Mouse (Mus musculus) cerebellum, adult 9-10 months (tissue): ENCODE data around the gene Dzank1.

ENCODE experiments used
- DNase-seq: peaks from one replicate; pipeline ENCODE4 v3.0.0; 2022

The Dzank1 gene

DNA sequence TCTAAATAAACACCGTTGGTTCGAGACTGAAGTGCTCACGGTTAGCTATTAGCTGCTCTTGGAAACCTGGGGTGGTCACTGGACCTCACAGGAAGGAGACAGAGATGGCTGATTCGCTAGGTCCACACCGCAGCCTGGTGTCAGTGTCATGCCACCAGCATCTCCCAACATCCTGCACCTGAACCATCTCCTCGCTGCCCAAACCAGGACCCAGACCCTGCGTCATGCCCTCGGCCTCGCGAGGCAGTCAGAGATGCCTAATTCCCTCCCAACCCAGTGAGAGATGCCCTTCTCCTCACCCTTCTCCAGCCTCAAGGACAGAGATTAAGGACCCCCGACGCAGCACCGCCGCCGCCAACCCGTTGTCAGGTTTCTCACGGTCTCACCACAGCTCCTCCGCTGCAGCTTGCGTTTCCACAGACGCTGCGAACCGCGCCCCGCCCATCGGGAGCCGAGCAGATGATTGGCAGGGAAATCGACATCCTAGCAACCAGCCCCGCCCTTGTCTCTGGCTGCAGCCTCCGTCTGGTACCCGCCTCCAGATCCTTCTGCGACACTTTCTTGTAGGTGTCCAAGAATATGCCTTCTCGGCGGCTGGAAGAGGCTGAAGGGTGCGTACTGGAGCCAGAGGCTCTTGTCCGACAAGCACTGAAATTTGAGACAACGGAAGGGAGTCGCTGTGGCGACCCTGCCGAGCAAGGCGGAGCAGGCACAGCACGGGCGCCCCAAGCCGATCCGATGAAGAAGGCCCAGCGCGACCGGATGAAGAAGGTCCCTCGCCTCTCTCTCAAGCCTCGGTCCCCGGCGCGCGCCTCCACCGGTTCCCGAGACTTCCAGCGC is at the start of gene Dzank1, which contains the start of gene Polr3f:
Gene Dzank1, minus strand, starts transcription at position 434 of the 840 bp plus-strand sequence.
Gene Polr3f, plus strand, starts transcription at position 738 of the 840 bp plus-strand sequence.
- DNase-seq: peak; percentile 98

DNA sequence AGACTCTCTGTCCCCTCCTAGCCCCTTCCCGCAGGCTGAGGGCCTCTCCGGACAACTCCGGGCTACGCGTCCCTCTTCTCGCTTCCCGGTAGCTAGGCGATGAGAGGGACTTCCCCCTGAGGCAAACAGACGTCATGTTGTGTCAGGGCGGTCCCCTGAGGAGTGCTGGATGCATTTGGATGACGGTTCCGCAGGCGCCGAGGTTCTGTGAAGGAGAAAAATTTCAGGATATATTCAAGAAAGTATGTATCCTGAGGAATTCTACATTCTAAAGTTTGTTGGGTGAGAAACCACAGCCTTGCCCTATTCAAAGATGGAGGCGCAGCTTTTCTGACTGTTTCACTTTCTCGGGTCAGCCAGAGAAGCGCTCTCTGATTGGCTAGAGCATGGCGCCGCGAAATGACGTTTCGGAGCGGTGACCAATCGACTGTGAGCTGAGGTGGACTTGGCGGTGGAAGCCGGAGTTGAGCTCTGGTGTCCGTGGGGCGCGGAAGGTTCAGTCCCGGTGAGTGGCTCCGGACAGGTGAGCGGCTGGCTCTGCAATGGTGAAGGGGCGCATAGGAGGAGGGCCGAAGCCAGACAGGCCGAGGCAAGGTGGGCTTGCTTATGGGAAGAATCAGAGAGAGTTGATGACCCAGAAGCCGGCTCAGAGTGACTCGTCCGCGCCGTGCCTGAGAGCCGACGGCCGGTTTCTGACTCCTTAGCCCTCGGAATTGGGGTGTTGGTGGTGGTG is 28.8 kb upstream of the Dzank1 start, which contains the start of gene Sec23b:
Gene Sec23b, plus strand, starts transcription at position 410 of the 733 bp plus-strand sequence.
- peak; percentile 97 for DNase-seq

DNA sequence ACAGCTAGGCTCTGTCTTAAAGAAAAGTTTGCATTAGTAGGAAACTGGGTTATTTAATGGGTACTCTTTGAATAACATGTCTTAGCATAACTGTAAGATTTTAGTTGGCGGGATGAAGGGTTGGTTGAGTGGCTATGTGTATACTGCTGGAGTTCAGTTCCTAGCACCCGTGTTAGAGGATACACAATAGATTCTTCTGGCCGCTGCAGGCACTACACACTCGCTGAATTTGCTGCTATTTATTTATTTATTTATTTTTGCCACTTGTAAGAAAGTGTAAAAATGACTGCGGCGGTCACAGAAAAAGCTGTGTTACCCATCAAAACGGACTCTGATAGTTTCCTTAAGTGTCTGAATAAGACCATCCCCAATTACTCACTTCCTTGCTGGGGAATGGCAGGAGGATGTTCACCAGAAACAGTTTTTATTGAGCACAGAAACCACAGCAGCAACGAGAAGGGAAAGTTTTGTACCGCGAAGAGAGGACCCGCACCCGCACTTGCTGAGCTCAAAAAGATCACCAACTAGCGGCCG is 28.1 kb upstream of the Dzank1 start:
- peak; percentile 26 for DNase-seq

DNA sequence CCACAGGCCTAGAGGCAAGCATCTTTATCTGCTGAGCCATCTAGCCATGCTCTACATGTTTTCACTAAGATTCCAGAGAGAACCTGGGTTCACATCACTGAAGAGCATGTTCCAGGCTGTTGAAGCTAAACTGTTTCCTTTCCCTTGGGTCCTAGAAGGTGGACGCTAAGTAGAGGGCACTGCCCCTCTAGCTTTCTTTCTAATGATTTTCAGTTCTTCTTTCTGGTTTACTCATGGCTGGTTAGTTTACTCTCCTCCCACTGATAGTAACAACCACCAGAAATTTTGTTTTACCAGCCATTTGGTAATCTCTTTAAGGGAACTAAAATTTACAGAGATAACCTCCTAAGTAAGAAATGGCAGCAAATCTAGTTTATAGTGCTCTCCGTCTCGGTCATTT is 26.7 kb upstream of the Dzank1 start:
- DNase-seq: no peak

DNA sequence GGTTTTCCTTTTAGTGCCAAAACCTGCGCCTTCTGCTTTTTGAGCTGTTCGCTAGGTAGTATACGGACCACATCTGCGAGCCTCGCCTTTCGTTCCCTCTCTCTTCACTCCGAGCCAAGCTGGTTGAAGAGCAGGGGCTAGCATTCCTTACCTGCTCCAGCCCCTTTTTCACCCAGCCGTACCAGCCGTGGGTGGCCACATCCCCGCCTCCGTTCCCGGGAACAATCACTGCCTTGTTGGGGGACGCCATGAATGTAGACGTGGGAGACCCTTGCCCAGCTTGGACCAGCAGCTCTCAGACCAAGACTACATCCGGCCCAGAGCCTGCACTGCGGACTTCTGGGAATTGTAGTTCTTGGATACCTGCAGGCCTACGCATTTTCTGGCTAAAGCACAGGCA is 23.3 kb upstream of the Dzank1 start, which contains the start of gene Rbbp9:
Gene Rbbp9, minus strand, starts transcription at position 341 of the 400 bp plus-strand sequence.
- peak; percentile 75 for DNase-seq

DNA sequence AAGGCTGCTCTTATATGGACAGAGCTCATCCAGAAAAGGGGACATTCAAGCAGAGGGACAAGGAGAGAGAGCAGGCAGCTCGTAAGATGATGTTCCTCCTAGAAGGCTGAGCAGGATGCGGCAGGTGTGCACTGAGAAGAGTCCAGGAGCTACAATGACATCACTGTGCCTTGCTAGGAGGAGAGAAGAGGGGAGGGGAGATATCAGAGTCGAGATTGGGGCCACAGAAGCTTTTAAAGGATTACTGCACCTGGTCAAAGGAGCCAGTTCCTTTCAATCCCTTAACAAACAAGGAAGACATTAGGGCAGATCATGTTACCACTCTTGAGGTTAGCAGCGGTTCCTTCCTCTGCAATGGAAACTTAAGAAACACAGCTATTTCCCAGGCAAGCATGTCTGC is 20.3 kb upstream of the Dzank1 start:
- no peak for DNase-seq

DNA sequence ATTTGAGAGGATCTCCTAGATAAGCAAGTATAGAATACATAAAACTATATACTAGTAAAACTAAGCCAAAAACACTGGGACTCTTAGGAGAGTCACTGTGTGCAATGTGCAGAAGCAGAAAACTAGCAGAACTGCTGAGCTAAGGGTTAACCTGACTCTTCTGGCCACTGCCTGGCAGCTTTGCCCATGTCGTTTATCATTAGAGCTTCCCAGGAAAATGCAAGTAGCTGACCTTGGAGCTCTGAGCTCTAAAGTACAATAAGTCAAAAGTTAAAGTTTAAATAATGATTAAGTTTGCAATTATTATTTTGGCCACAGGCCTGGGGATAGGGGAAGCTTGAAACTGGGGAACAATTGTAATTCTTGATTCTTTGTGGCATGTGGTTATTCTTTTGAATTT is 18.3 kb upstream of the Dzank1 start:
- DNase-seq: no peak

DNA sequence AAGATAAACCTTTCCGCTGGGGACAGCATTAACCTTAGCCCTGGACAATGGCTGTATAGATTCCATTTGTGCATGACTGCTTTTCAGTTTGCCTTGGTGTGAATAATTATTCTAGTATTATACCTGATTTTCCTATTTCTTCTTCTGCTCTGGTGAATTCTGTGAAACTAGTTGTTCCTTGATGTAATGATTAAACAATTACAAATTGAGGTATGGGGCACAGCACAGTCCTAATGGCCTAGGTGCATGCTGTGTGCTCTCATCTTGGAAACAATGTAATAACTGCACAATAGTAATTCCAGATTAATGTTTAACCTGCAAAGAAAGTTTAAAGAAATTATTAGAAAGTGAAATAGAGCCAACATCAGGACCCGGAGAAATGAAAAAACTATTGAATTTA is 17.8 kb upstream of the Dzank1 start:
- no peak for DNase-seq

DNA sequence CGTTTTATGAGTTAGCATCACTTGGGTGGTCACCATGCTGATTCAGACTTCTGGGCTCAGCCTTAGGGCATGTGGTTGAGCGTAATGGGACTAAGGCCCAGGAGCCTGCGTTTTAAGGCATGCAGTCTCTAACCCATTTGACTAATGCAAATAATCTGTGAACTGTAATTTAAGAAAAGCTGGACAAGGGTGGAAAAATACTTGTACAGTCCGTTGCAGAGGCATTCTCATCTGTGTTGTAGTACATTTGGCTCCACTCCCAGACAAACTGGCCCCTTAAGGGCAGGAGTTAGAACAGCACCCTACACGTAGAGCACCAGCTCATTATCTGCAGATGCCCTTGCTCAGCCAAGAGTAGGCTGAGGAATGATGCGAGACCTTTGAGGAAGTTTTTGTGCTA is 17.4 kb upstream of the Dzank1 start:
- DNase-seq: no peak

DNA sequence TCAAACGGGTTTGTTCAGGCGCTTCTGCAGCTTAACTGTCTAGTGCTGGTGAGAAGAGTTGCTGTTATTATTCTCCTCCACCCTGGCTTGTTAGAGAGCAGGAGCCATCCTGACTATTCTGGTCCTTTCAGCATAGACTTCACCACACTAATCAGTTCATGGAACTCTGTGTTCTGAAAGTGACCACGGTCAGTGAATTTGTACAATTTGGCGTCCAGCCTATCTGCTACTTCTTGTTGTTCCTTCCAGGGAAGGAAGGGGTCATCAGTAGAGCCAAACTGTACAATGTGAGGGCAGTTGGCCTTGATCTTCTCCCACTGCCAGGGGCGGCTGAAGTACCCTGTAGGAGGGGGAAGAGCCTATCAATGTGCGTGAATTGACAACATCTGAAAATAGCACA is 16.5 kb upstream of the Dzank1 start:
- DNase-seq: no peak

DNA sequence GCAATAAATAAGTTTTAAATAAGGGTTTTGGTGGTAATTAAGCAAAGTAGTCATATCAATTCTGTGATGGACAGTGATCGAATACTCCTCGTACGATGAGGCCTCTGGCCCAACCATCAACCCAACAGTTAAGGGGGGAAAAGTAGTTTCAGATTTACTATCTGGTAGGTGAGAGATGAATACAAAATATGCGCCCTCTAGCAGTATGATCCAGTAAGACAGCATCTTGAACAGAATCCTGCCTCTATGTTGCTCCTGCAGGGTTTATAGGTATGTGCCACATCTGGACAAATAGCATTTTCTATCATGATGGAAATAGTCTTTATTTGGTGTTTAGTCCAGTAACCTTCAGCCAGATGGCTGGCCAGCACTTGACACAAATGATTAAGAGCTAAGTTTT is 14.0 kb upstream of the Dzank1 start:
- DNase-seq: no peak

DNA sequence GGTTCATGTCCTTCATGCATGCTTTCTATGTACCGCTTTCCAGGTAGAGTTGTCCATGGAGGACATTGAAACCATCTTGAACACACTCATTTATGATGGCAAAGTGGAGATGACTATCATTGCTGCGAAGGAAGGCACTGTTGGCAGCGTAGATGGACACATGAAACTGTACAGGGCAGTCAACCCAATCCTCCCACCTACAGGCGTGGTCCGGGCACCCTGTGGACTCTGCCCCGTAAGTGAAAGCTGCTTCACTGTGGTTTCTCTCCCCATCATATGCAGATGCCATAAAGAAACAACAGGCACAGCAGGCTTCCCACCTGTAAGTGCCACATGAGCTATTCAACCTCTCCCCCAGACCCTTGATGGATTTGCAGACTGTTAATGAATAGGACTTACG is 9.9 kb upstream of the Dzank1 start:
- no peak for DNase-seq

DNA sequence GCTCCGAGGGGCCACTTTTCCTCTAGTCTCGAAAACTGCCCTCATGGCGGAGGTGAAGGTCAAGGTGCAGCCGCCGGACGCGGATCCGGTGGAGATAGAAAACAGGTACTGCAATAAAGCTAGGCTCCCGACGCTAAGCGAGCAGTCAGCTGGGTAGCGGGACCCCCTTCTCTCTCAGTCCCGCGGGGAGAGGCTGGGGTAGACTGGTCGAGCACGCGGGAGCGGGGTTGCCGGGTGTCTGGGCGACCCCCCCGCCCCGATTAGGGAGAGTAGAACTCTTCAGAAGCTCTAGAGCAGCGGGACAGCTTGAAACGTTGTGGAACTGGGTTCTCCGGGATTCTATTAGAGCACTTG is 584 bp upstream of the Dzank1 start:
- no peak for DNase-seq

DNA sequence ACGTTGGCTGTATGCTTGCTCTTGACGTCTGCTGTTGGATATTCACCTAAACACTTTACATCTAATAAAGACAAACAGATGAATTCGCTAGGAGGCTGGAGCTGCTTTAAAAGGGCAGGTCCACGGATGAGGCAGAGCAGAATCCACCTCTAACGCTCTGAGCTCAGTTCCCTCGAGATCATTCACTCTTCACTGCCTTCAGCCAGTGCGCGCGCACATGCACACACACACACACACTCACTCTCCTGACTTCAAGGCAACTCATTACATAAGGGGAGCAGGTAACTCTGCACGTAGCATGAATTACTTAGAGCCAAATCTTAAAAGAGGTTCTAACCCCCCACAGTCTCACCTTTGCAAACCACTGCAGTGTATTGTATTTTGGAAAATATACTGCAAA is 1.4 kb downstream of the Dzank1 start:
- peak; percentile 47 for DNase-seq

DNA sequence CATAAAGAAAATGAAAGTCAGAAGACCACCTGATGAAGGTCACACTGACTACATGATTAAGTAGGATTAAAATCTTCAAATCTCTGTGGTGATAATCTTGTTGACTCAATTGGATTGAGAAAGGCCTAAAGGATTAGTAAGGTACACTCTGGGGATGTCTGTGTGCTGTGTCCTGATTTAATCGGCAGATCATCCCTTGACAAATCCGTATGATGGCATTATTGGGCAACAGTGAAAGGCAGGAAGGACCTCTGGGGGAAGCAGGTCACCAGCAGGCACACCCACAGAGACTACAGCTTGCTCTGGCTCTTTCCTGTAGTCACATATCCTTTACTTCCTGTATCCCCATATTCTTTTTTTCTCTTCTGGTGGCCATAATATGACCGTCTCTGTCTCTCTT is 7.4 kb downstream of the Dzank1 start:
- no peak for DNase-seq

DNA sequence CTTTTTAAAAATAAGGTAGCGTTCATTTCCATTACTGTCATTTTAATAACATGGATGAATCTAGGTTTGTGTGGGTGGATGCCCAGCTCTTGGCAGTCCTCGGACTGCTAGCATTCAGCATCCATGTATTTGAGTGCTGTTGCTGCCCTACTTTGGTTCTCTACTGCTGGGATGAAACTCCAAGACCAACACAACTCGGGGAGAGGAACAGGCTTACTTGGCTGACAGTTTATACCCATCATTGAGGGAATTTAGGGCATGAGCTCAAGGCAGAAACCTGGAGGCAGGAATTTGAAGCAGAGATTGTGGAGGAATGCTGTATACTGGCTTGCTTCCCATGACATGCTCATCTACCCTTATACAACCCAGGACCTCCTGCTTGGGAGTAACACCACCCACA is 12.6 kb downstream of the Dzank1 start:
- DNase-seq: no peak

DNA sequence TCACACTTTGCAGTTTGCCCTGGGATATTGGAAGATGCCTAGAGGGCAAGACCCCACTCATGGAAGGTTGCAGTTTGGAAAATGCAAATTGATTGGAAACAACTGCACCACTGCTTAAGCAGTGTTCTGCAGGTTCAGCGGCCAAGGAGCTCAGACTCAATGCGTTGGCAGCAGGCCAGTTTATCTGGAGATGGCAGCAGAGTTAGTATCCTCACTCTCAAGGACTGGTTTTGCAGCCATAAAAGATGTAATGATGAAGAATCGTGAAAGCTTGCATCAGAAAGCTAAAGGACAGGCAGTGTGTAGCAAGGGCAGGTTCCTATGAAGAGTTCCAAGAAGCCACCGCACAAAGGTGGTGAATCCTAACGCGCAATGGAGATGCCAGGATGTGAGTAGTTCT is 25.1 kb downstream of the Dzank1 start:
- no peak for DNase-seq

DNA sequence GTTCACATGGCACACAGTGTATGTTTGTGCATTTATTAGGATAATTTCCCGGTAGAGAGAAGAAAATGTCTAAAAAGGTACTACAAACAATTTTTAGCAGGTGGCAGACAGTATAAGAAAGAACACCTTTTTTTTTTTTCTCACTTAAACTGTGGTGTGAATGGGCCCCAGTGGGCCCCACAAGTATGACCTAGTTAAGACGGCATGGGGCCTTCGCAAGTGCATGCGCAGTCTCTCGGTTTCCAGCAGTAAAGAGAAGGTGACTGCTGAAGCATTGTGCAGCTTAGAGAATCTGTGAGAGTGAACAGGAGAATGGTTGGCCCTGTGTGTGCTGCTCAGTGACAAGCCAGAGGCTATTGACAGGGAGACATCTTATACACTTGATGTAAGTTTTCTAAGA is 37.9 kb downstream of the Dzank1 start:
- DNase-seq: no peak

DNA sequence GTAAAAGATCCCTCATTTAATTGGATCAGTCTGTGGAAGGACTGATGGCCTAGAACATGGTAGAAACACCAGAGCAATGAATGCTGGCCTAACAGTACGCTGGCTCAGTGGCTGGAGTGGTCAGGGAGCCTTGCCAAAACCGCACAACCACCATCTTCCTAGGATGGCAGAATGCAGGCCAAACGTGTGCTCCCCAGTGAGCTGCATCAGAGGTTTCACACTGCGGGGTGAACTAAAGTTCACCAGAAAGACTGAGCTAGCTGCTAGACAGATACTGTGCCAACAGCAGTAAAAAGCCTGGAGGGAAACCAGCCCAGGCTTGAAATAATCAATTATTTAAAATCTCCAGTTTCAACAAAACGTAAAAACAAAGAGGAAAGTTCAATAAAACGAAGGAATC is 39.7 kb downstream of the Dzank1 start:
- no peak for DNase-seq

DNA sequence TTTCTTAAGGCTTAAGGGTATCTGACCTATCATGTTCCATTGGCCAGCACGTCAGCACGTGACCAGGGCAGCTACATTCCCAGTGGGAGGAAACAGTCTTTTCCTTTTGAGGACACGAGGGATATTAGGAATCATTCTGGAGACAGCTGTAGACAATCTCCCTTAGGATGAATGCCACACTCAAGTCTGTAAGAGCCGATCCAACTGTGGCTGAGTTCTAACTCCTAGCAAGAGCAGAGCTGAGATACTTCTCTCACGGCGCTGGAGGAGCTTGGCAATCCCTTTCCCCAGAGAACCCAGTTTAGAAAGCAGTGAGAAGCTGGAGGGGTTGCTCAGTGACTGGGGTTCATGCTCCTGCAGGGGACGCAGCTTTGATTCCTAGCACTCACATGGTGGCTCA is 41.8 kb downstream of the Dzank1 start:
- DNase-seq: no peak

DNA sequence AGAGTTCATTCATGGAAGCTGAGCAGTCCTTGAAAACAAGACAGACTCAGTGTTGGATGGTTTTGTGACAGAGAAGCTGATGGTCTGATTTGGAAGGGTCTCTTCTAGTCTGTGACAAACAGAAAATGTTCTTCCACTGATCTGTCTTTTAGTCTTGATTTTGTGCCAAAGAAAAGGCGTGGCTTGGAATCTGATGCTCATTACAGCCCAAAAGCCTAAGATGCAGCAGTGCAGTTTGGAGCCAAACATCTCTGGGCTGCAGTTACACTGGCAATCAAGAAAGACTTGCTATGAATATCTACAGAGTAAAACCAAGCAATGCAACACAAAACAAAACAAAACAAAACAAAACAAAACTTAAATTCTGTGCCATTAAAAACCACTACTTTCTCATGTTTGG is 43.1 kb downstream of the Dzank1 start:
- DNase-seq: no peak

DNA sequence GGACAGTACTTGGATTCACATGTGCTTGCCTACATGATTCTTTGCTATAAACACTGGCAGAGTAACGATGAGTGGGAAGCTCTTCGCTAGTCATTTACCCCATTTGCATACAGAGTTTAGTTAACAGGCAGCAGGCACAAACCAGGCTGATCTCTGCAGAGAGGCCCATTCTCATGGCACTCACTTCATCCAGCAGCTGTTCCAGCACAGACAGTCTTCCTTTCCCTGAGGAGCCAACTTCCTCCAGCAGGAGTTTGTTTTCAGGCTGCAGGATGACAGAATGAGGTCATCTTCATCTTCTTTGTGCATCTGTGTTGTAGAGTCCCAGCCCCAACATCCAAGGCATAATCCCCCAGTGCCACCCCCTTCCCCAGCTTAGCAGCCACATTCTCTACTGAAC is 47.8 kb downstream of the Dzank1 start:
- no peak for DNase-seq

DNA sequence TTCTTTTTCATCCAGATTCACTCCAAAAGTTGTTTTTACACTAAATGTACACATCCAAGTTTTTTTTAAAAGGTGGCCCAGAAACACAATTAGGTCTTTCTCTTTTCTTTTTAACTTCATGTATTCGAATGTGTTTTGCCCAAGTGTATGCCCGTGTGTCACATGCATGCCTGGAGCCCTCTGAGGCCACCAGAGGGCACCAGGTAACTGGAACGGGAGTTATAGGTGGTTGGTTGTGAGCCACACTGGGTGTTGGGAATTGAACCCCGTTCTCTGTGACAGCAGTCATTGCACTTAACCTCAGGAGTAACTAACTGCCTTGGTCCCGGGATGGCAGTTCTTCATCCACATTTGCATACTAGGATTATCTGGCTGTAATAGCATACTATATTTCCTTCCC is 60.0 kb downstream of the Dzank1 start:
- no peak for DNase-seq
